Mouse (Mus musculus) right cerebral cortex, postnatal 25 days (tissue): ENCODE measurements around the gene Tmem208.

ENCODE experiments used
- DNase-seq: peaks from one replicate; pipeline ENCODE4 v3.0.0; 2022

Gene Tmem208

DNA sequence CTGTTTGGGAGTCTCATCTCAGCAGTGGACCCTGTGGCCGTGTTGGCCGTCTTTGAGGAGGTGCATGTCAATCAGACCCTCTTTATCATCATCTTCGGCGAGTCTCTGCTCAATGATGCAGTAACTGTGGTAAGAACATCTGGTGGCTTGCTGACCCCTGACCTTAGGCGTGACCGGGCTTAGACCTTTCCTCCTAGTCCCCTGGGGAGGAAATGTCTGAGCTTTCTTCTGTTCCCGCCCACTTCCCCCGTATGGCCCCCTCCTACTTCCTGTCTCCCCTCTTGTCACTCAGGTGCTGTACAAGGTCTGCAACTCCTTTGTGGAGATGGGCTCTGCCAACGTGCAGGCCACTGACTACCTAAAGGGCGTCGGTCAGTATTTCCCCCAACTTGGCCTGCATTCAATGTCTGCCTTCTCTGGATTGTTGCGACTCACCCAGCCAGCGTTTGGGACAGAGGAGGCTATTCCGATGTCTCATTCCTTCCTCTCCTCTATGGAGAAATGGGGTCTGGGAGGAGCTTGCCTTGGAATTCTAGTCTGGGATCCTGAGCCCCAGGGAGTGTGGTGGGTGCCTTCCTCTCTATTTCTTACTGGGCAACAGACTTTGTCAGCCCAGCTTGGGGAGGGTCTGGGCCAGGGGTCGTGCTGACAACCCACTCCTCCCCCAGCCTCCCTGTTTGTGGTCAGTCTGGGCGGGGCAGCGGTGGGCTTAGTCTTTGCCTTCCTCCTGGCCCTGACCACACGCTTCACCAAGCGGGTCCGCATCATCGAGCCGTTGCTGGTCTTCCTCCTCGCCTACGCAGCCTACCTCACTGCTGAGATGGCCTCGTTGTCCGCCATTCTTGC, 29.2 kb downstream of the Tmem208 start:
- DNase-seq: no peak

DNA sequence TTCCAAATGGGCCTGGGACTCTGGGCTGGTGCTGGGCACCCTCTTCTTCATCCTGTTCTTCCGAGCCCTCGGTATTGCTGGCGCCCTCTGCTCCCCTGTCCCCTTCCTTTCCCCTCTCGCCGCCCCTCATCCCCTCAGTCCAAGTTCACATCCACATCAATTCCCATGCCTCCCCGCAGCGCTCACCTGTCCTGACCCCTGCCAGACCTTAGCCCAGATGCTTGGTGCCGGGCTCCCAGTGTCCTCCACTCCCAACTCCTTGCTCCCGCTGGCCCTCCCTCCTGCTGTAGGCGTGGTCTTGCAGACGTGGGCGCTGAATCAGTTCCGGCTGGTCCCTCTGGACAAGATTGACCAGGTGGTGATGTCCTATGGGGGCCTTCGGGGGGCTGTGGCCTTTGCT, 30.5 kb downstream of the Tmem208 start:
- no peak for DNase-seq

DNA sequence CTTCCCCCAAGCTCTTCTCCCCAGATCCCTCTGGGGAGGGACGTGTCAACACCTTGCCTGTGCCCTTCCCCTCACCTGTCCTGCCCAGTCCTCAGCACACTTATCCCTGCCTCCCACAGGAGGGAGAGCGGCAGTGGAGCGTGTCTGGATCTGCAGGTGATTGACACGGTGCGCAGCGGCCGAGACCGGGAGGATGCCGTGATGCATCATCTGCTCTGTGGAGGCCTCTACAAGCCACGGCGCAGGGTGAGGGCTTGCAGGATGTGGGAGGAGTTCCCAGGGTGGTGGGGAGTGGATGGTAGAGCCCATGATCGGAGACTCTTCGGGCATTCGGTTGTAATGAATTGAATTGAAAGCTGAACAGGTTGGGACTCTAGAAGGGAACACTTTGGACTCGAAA, 33.1 kb downstream of the Tmem208 start:
- no peak for DNase-seq

DNA sequence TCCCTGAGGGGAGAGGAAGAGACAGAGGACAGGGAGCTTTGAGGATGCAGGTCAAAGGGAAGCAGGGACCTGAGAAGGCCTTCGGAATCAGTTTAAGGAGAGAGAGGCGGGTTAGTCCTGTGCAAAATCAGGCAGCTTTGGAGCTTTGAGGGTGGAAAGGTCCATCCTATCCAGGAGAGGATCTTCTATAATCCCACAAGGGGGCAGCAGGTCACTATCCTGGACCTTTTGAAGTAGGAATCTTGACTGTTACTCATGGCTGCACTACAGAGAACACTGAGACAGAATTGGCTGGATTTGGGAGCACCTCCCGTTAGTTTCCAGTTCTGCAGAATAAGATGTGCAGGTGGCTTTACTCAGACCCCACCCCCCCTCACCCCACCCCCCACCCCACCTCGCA, 33.5 kb downstream of the Tmem208 start:
- no peak for DNase-seq

DNA sequence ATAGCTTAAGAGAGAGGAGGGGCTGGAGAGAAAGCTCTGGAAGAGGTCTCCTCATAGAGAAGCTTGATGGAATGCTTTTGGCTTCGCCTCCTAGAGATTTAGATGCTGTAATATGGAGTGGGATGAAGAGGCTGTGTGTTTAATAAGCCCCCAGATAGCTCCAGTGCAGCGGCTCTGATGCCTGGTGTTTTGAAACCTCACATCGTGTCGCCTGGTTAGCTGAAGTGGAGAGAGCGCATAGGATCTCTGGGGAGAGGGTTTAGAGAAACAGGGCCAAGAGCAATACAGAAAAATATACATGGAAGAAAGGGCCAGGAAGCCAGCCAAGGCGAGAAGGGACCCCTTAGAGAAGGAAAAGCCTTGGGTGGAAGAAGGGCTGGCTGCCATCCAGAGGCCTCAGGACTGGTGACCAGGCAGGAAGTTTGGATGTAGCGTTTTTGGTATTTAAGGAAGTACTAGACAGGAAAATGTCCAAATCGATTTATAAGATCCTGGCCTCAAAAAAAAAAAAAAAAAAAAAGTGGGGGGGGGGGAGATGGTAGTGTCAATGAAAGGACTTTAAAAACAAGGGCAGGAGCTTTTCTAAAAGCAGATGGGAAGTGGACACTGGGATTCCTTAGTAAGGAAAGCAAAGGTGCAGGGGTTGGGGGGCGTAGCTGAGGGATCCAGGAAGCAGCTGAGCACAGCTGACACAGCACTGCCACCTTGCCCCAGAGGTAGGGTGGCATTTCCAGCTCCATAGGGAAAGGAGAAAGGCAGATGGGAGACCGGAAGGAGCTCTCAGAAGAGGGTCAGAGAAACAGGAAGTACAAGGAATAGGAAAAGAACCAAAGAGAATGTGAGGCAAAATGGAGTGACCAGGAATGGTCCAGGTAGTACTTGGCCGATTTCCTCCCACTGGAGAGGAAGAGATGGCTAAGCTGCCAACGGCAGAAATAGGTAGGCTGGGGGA, 35.9 kb downstream of the Tmem208 start:
- no peak for DNase-seq

DNA sequence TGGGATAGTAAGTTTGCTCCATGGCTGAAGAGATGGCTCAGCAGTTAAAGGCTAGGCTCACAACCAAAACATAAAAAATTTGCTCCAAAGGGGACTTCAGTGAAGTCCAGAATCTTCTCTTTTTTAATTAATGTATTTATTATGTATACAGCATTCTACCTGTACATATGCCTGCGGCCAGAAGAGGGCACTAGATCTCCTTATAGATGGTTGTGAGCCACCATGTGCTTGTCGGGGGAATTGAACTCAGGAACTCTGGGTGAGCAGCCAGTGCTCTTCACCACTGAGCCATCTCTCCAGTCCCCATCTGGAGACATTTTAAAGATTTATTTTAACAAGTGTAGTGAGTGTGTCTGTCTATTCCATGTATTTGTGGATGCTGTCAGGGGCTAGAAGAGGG, 41.0 kb downstream of the Tmem208 start:
- no peak for DNase-seq

DNA sequence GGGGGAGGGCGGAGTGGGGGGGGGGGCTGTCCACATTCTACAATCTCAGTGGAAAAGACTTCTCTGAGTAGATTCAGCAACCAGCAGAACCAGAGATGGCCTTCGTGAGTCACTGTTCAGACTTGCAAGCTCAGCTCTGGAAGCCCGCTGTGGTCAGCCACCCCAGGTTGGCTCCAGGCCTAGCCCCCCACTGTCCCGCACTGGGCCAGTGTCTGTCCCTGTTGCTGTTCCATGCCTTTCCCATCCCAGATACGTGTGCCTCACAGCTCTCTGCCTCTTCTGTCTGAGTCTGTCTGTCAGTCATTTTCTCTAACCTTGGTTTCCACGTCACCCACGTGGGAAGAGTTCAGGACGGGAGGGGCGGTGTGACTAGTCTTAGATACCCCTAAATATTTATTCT, 46.3 kb downstream of the Tmem208 start:
- no peak for DNase-seq

DNA sequence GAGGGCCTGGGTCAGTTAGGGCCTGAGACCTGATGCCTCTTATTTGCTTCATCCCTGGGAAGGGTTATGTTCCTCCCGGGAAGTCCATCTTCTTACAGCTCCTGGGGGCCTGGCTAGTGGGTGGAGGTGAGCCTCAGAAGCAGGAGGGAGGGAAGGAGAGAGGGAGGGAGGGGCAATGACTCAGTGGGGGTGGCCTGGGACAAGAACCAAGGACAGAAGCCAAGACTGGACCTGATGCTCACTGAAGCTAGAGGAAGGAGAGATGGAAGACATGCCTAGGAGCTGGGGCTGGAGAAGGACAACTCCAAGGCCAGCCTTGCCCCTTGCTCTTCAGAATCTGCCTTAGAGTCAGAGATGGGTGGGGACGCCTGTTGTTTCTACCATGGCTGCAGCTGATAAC, 46.9 kb downstream of the Tmem208 start, which contains the start of gene Plekhg4:
TSS of gene Plekhg4 (plus strand) at position 243 of the 400 bp plus-strand sequence.
- no peak for DNase-seq

DNA sequence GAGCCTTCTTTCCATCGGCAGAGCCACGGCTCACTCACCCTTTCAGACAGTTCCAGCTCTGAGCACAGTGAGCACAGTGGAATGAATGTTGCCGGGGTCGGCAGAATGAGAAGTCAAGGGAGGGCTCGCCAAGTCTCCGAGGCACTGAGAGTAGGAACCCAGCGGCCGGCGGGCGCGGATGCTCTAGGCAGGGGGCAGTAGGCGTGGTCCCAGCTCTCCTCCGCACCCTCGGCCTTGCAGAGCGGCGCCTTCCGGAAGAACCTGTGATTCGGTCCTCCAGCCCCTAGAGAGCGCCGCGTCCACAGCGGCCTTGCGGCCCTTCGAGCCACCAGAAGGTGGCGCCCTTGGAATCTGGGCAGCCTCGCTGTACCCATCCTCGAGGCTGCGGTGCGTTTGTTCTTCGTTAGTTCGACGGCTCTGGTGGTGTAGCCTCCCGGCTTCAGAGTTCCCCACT, 48.4 kb downstream of the Tmem208 start:
- DNase-seq: no peak

DNA sequence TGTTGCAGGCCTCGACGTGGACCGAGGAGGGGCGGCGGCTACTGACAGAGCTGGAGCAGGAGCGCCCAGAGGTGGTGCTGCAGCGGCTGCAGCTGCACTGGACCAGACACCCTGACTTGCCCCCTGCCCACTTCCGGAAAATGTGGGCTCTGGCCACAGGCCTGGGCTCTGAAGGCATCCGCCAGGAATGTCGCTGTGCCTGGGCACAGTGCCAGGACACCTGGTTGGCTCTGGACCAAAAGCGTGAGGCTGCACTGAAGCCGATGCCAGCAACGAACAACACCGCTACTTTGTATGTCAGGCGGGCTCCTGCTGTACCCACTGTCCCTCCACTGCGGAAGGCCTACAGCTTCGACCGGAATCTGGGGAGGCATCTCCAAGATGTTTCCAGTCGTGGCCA, 52.5 kb downstream of the Tmem208 start:
- no peak for DNase-seq

DNA sequence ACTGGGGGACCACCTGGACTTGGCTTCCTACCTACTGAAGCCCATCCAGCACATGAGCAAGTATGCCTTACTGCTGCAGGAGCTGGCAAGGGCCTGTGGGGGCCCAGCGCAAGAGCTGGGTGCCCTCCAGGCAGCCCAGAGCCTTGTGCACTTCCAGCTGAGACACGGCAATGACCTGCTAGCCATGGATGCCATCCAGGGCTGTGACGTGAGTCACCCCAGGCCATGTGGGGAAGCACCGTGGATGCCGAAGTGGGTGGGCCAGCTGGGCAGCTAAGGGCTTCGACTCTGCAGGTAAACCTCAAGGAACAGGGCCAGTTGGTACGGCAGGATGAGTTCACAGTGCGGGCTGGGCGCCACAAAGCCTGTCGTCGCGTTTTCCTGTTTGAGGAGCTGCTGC, 54.2 kb downstream of the Tmem208 start:
- no peak for DNase-seq

DNA sequence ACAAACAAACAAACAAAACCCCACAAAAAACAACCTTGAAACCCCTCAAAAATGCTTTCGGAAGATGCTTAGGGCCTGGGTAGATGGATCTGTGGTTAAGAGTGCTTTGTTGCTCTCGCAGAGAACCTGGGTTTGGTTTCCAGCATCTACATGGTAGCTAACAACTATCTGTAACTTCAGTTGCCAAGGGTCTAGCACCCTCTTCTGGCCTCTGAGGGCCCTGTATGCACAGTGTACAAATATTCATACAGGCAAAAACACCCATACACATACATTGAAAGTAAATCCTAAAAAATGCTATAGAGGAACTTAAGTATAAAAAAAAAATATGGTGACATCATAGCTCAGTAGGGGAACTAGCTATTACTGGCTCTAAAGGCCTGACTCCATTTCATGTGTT, 57.9 kb downstream of the Tmem208 start:
- DNase-seq: no peak
